Mouse (Mus musculus) c-Kit-positive CD71-positive TER-119-positive erythroid progenitor cells, embryonic 14.5 days (primary cell): ENCODE measurements around the gene Derl3.

Source experiments
- DNase-seq: peaks from one replicate; pipeline ENCODE4 v3.0.0-alpha.2; 2013; ENCODE audit warnings: low spot score

The Derl3 gene

DNA sequence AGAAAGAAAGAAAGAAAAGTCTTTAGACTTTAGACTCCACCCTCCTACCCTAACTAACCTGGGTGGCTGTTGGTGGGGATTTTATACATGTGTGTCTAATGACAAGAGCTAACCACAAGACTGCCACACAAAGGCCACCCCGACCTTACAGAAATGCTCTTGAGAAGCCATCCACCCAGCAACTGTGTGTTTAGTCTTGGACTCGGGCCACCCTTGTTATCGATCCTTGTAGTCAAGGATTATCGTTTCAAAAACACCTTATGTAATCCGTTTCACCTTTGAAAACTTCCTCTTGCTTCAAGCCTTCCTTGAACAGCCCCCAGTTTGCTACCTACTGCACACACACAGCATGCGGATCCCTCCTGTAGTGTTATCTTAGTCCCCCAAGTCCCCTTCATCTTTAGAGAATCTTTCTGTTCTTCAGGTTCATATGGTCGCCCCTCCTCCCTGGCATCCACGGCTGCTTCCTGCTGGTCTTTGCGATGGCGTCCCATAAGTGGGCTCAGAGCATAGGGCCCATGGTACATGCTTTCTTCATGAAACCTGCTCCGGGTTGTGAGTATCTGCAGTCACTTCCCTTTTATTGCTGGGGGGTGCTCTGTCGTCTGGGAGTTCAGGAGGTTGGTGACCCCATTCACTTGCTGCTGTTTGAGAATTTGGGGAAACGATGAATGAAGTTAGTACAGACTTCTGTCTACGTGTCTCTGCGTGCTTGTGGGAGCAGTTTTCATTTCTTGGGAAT lies 49.7 kb downstream of the Derl3 start, which contains the start of gene Vpreb3:
Vpreb3 (plus strand) TSS at position 322 of the 742 bp plus-strand sequence.
- DNase-seq, result no peak

DNA sequence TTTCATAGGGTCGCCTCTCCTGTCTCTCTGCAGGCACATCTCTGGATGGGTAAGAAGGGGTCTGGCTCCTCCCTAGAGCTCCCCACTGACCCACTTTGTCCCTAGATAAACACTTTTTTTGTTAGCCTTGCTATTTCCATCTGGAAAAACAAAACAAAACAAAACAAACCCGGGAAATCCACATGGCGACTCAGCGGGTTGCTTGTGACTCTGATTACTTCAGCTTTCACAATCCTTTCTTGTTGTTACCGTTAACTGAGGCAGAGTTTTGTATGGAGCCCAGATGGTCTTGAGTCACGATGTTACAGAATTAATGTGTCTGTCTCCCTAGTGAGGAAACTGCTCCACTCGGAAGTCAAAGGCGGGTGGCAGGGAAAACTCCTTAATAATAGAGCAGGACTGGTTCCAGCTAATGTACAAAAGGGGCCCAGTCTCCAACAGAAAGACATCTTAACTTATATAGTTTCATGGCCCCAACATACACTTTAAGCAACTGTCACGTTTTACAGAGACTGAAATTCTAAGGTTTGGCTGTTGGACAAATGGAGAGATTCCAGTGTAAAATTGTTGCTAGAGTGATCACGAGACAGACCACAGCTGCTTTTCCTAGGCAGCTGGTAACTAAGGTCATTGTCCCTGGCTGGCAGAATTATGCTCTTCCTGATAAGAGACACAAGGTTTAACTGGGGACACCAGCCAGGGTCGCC lies 51.0 kb downstream of the Derl3 start:
- DNase-seq, result no peak

DNA sequence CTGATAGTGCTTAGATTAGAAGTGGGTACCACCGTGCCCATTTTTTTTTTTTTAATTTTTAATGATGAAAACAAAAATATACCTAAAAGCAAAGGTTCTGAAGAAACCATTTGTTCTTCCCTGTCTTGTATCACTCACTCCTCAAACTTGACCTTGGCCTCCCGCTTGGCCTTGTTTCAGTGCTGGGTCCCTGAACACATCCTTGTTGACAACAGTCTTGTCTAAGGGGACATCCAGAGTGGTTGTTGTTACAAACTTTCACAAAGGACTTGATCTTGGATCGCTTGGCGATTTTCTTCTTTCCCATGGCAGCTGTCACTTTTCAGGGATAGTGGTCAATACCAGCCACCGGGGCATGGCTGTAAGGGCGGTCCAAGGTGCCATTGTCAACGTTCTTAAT lies 52.0 kb downstream of the Derl3 start:
- no peak for DNase-seq
